Mouse (Mus musculus) natural killer cell, adult 2 months (primary cell): Measurements from ENCODE around the gene Bcl6b.

ENCODE experiments used
- DNase-seq, 2 experiments: peaks; one replicate each; pipeline ENCODE4 v3.0.0; 2022; ENCODE audit warnings: low spot score in 2 of 2

Bcl6b gene

GRCm38 (mm10) chr11:70212423-70212822, 17.2 kb downstream of the Bcl6b start, which contains the start of gene Slc16a11:
Gene Slc16a11 (plus strand): TSS chr11:70212752.
- no peak for DNase-seq

DNA sequence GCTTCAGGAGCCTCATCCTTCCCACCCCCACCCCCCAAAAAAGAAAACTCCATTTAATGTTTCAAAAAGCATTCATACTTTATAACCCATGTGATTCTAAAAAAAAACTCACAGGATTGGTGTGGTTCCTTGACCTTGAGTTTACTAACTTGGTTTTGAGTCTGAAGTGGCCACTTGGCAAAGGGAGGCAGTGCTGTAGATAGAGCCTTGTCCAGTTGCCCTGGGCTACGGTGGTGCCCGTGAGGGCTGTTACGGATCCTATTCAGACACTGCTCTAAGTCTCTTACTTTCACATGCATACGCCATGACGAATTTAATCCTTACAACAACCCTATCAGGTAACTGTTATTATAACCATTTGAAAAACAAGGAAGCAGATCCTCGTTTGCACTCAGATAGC, 17.6 kb downstream of the Bcl6b start:
- DNase-seq, result no peak

- DNase-seq, result no peak
Measured at GRCm38 (mm10) chr11:70210681-70211080, 18.9 kb downstream of the Bcl6b start.

- no peak for DNase-seq
Measured at GRCm38 (mm10) chr11:70208778-70209388, 20.7 kb downstream of the Bcl6b start.

DNA sequence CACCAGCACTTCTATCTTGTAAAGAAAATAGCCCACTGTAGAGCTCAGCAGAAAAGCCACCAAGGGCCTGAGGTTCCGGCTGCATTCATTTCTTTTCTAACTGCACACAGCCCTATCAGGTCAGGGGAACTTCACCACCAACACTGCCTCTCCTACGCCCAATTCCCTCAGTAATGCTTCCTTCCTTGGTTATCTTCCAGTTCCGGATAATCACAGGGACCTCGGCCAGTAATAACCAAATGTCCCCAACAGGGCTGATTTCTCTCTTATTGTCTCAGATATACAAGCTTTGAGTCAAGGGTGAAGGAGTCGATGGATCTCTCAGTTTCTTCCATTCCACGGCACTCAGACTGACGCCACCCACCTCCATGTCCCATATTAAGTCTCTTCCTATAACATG, 22.3 kb downstream of the Bcl6b start:
- no peak for DNase-seq

DNA sequence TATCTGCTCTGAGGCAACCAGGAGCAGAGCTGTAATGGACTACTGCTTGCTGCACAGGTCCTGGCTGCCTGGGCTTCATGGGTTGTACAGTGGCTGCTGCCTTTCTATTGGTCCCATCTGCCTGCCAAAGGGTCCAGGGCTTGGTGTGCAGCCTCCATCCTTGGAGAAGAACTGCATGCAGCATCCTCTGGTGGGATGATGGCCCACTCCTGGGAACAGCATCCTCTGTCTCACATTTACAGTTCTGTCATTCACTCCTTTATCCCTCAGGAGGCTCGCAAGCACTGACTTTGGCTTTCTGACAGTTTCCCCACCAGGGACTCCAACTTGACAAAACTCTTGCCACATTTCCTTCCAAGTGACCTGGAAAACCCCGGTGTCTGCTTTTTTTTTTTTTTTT, 22.8 kb downstream of the Bcl6b start:
- no peak for DNase-seq

- peak; percentile 75 to 78 for DNase-seq
Measured at GRCm38 (mm10) chr11:70201691-70202090, 27.9 kb downstream of the Bcl6b start.

GRCm38 (mm10) chr11:70200036-70200608, 29.5 kb downstream of the Bcl6b start:
- no peak for DNase-seq

DNA sequence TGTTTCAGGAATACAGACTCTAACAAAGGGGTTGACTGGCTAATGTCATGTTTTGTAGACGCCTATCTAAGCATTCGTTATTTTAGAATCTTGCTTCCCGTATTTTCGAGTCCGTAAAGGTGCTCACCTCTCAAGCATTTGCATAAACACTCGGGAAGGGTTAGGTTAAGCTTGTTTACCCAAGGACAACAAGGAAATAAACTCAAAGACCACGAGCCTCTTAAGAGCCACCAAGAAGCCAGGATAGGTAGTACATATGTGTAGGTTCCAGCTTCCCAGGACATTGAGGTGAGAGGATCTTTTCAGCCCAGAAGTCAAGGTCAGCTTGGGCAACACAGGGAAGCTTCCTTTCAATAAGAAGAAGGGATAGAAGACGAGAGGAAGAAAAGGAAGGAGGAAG, 30.5 kb downstream of the Bcl6b start:
- DNase-seq, result no peak

DNA sequence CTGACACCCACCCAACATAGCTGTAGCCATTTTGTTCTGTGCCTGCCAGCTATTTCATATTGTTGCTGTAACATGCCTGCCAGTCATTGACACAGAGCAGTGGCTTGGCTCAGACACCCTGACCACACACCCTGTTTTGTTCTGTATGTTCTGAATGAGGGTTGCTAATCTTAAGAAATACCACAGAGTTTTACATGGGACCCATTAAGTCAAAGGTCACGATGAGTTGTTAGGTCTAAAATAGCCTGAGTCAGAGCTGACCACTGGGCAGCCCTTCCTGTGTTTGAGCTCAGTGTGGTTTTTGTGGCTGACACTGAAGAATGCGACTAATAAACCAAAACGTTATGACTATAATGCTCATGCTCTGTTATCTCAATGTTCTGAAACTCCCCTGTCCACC, 31.3 kb downstream of the Bcl6b start:
- peak; percentile 58 to 80 for DNase-seq

DNA sequence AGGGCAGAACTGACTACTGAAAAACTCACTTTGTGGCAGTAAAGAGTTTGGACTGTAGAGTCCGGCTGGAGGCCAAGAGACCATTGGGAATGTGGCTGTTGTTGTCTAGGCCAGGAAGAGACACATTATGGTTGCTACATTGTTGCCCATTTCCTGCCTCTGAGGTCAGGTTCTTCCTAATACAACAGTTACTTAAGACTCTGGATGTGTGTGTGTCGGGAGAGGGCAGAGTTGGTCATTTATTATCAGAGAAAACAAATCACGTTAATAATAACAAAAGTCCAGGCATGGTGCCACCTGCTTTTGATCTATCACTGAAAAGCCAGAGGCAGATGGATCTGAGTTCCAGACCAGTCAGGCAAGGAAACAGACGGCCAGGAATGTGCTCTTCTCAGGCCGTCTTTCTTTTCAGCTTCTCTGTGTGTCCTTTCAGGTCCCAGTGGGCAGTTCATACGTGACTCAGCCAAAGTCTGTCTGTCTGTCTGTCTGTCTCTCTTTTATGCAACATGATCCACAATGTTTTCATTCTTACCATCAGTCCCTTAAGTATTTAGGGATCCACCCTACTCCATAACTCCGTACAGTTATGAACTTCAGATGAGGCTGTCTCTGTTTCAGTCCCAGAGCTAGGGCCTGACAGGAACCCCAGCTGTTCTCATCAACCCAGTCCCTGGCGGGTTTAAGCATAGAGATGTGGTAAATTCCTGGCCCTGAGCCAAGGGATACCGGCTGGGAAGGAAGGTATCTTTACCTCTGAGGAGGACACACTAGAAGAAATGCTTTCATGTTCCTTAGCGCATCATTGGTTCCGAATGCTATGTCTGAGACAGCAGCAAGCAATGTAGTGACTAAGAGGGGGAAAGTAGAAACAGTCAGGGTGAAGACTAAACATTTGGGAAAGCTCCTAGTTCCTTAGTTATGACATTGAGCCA, 36.0 kb downstream of the Bcl6b start:
- no peak for DNase-seq

- DNase-seq, result no peak
Measured at GRCm38 (mm10) chr11:70192157-70192556, 37.4 kb downstream of the Bcl6b start.

DNA sequence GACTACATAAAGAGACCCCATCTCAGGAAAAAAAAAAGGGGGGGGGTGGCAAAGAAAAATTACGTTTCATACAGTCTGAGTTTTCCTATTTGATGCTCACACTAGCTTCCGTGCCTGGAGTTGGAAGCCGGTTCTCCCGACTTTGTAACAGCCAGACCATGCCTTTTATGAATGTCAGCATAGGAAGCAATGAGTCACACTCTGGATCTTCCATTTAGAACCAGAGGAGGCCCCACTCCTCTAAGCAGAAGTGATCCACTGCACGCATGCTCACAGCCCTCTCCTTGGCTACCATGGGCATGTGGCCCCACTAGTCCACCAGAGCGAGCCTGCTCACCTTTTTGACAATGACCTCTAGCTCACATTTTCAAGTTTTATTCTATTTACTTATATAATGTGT, 38.4 kb downstream of the Bcl6b start:
- DNase-seq, result no peak

DNA sequence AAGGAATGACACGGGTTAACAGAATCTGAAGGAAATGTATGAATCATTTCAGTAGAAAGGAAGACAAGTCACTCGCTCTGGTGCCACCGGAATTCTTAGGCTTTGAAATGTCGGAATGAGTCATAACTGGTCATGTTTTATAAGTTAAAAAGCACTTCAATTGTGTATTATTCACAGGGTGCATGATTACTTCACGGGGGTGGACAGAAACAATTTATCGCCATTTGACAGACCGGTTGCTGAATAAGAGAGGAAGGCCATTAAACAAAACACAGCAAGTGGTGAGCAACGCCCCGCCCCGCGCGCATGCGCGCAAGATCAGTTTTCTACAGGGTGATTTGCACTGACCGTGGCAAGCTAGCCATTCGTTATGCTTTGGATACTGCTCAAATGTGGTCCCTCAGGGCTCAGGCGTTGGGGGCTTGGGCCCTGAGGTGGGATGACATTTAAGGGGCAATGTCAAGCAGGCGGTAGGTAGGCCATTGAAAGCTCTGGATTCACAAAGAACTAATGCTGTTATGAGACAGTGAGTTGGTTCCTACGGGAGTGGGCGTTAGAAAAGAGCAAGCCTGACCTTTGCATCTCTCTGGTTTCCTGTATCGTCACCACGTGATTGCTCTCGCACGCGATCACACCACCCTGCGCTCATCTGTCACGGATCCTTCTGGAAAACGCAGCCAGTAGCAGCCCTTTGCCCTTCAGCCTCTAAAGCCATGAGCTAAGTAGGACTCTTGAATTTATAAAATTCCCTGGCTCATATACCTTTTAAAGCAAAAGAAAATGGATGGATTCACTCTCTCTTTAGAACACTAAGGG, 40.1 kb downstream of the Bcl6b start:
- no peak for DNase-seq

GRCm38 (mm10) chr11:70185120-70185519, 44.5 kb downstream of the Bcl6b start:
- no peak for DNase-seq

DNA sequence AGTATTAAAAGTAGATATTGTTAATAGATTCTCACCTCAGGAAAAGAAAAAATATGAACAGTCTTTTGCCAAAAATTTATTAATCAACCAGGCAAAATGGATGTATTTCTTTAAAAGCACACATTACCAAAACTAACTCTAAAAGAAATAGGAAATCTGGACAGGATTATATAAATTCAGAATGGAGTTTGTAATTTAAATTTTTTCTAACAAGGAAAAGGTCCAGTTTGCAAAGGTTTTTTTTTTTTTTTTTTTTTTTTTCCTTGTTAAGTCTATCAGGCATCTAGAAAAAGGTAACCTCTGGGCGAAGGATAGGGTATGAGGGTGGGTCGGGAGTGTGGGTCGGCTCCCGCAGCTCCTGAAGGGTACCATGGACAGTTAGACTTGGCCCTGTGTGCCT, 49.1 kb downstream of the Bcl6b start:
- no peak for DNase-seq

DNA sequence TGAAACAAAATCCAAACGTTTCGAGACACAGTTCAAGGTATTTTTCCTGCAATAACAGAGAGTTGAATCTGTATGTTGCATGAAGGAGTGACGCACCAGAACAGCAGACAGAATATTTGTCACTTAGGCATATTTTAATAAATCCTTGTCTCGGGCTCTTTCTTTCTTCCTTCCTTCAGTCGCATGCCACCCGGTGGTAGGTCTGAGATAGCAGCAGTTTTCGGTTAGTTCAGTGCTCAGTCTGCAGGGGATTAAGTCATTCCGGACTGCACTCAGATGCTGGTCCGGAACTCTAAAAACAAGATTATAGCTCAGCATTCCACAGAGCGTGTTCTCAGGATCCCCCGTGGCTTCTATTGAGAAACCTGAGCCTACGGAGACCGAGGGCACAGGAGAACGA, 50.2 kb downstream of the Bcl6b start:
- DNase-seq, result no peak

GRCm38 (mm10) chr11:70178756-70179155, 50.8 kb downstream of the Bcl6b start:
- no peak for DNase-seq

- DNase-seq, result no peak
Measured at GRCm38 (mm10) chr11:70178311-70178710, 51.3 kb downstream of the Bcl6b start.

DNA sequence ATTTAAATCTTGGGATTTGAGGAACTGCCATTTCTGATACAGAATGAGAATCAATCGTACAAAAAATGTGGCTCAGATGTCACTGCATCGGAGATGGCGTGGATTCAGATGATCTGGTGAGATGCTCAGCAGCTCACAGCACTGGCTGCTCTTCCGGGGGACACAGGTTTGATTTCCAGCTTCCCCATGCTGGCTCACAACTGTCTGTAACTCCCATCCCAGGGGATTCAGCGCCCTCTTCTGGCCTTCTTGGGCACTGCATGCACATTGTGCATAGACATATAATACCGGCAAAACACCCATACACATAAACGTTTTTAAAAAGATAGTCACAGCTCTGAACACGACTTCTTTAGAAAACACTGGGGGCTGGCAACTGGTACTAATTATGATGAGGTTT, 52.0 kb downstream of the Bcl6b start:
- DNase-seq, result no peak

GRCm38 (mm10) chr11:70174491-70174890, 55.1 kb downstream of the Bcl6b start:
- no peak for DNase-seq
